Mouse (Mus musculus): Measurements from ENCODE around the gene Aktip.

- TF ChIP-seq MEF2A (IDR thresholded peaks at IDR 0.05; ENCODE audit: borderline replicate concordance, low read depth, low read length) (no peak), USF1 (IDR thresholded peaks at IDR 0.05; ENCODE audit: low read depth, low read length) (no peak), RCOR1 (conservative IDR thresholded peaks at IDR 0.05; ENCODE audit: low read depth, low read length) (no peak), MXI1 (IDR thresholded peaks at IDR 0.05; ENCODE audit: low read depth, low read length) (no peak), SIN3A (IDR thresholded peaks at IDR 0.05; ENCODE audit: low read length) (no peak), CTCF (conservative IDR thresholded peaks at IDR 0.05 in 1 of 2, IDR thresholded peaks at IDR 0.05 in 1 of 2; ENCODE audit: low read depth in 2 of 2, low read length in 2 of 2) (no peak)
Measured at GRCm38 (mm10) chr8:91065179-91065578, 134.6 kb downstream of the Aktip start.
